Mouse (Mus musculus) hindbrain, embryonic 12.5 days (tissue): ENCODE data around the gene Atxn7l1. TPM values are rescaled to one million over a fixed set of nuclear protein-coding genes. Genes with fewer than 3 reads are reported as not detected.

Experiments used
- ATAC-seq: fragments of 200-750 bp; cut with Nextera tagmentation; 2 replicates; pipeline ENCODE4 v1.8.0; 2017; ENCODE audit warnings: moderate TSS enrichment; ENCODE audit not compliant: low FRiP score
- H3K27ac ChIP-seq: fragments of 300-500 bp; sonication (generic); 2 replicates; pipeline ENCODE4 v1.5.1; 2016; ENCODE audit warnings: mild to moderate bottlenecking
- H3K27me3 ChIP-seq: fragments of 300-500 bp; sonication (generic); 2 replicates; pipeline ENCODE4 v1.6.1; 2016; ENCODE audit warnings: mild to moderate bottlenecking
- H3K36me3 ChIP-seq: fragments of 300-500 bp; sonication (generic); 2 replicates; pipeline ENCODE4 v1.6.1; 2016; ENCODE audit warnings: mild to moderate bottlenecking
- H3K4me1 ChIP-seq: fragments of 300-500 bp; sonication (generic); 2 replicates; pipeline ENCODE4 v1.6.1; 2016
- H3K4me2 ChIP-seq: fragments of 300-500 bp; sonication (generic); replicated peaks from 2 replicates; pipeline ENCODE4 v1.6.1; 2016; ENCODE audit warnings: mild to moderate bottlenecking
- H3K4me3 ChIP-seq: fragments of 300-500 bp; sonication (generic); 2 replicates; pipeline ENCODE4 v1.5.1; 2016; ENCODE audit warnings: mild to moderate bottlenecking
- H3K9ac ChIP-seq: fragments of 300-500 bp; sonication (generic); 2 replicates; pipeline ENCODE4 v1.6.1; 2016; ENCODE audit warnings: mild to moderate bottlenecking, moderate library complexity
- H3K9me3 ChIP-seq: fragments of 300-500 bp; sonication (generic); replicated peaks from 2 replicates; pipeline ENCODE4 v1.6.1; 2016; ENCODE audit warnings: mild to moderate bottlenecking
- WGBS: fragments of 180-500 bp; shearing (Covaris S2); methylation state at CpG from one replicate; pipeline ENCODE4 v1.1.7; 2016; 5-methylcytosine and 5-hydroxymethylcytosine counted together
- polyA plus RNA-seq: library from polyadenylated mRNA; unstranded; fragments of >200 nt; fragmentation: Nextera tagmentation; extraction: Ambion mirVana; gene quantifications from 2 replicates; pipeline ENCODE4 v1.2.1, GENCODE M21; 2016

The Atxn7l1 gene
- polyA plus RNA-seq, 1 experiment from 2014 or later, result 18.4 TPM

- Histone ChIP-seq H3K36me3 (no peaks in the 10 kb centered on the region), H3K4me2 (no peak overlapping the region), H3K4me3 (no peak overlapping the region), H3K27ac (peak overlapping the region; percentile 66), H3K9me3 (no peaks in the 10 kb centered on the region), H3K27me3 (no peaks in the 10 kb centered on the region), H3K4me1 (peaks cover 42% of the 10 kb centered on the region), H3K9ac (no peak overlapping the region)
- ATAC-seq, result 0 out of 2 replicates have a peak, but pooled peaks have one; percentile 2
- WGBS, result 81% methylated on average over 5 of the region's 5 CpGs
Measured at GRCm38 (mm10) chr12:33220081-33220480, 72.6 kb downstream of the Atxn7l1 start.

GRCm38 (mm10) chr12:33220509-33221051 is 73.1 kb downstream of the Atxn7l1 start:
- H3K27me3 ChIP-seq, result no peaks in the 10 kb centered on the region
- no peak overlapping the region for H3K9ac ChIP-seq
- 59% methylated on average over 11 of the region's 11 CpGs for WGBS
- peak; percentile 59 for ATAC-seq
- H3K27ac ChIP-seq, result peak overlapping the region; percentile 66
- no peaks in the 10 kb centered on the region for H3K36me3 ChIP-seq
- H3K4me2 ChIP-seq, result no peak overlapping the region
- H3K4me3 ChIP-seq, result no peak overlapping the region
- H3K4me1 ChIP-seq, result peaks cover 46% of the 10 kb centered on the region
- no peaks in the 10 kb centered on the region for H3K9me3 ChIP-seq

DNA sequence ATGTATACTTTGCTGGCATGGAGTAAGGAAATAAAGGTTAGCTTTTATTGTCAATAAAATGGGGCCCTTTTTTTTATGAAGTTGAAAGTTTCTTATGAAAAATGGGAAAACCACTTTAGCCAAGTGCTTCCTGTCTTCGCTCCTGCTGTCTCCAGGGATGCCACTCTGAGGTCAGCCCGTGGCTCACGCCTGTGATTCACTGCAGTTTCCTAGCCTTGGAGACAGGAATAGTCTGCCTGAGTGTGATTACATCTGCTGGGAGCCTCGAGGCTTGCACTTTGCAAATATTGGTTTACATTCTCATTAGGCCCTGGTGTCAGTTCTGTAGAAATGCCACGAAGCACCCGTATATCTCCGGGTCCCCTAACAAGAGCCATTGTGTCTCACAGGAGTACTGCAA is 74.7 kb downstream of the Atxn7l1 start:
- H3K4me2 ChIP-seq, result no peak overlapping the region
- no peaks in the 10 kb centered on the region for H3K27me3 ChIP-seq
- no peak overlapping the region for H3K4me3 ChIP-seq
- no peak for ATAC-seq
- WGBS, result 67% methylated on average over 7 of the region's 7 CpGs
- H3K27ac ChIP-seq, result no peak overlapping the region
- H3K4me1 ChIP-seq, result peaks cover 52% of the 10 kb centered on the region
- H3K9ac ChIP-seq, result no peak overlapping the region
- H3K36me3 ChIP-seq, result no peaks in the 10 kb centered on the region
- no peaks in the 10 kb centered on the region for H3K9me3 ChIP-seq

GRCm38 (mm10) chr12:33225117-33225541 is 77.6 kb downstream of the Atxn7l1 start:
- Histone ChIP-seq H3K27ac (peak overlapping the region; percentile 60), H3K9ac (no peak overlapping the region), H3K4me2 (0 out of 2 replicates have a peak overlapping the region, but pooled peaks have one; percentile 1), H3K36me3 (no peaks in the 10 kb centered on the region), H3K9me3 (no peaks in the 10 kb centered on the region), H3K4me3 (no peak overlapping the region), H3K4me1 (peaks cover 44% of the 10 kb centered on the region), H3K27me3 (no peaks in the 10 kb centered on the region)
- 15% methylated on average over 11 of the region's 11 CpGs for WGBS
- peak; percentile 86 for ATAC-seq

DNA sequence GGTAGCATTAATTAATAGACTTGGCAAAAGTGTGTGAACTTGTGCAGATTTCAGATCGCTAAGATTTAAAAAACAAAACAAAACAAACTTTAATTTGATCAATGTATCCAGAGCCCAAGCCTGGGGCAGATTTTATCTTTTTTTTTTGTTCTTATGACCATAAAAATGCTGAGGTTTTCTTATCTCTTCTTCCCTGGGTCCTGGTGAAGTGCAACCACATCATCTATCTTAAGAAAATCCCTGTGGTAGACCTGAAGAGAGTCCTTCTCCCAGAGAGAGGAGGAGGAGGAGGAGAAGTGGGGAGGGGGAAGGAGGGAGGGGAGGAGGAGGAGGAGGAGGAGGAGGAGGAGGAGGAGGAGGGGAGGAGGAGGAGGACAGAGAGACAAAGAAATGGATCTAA is 78.5 kb downstream of the Atxn7l1 start:
- H3K27ac ChIP-seq, result no peak overlapping the region
- 90% methylated on average over 1 of the region's 1 CpGs for WGBS
- no peaks in the 10 kb centered on the region for H3K27me3 ChIP-seq

DNA sequence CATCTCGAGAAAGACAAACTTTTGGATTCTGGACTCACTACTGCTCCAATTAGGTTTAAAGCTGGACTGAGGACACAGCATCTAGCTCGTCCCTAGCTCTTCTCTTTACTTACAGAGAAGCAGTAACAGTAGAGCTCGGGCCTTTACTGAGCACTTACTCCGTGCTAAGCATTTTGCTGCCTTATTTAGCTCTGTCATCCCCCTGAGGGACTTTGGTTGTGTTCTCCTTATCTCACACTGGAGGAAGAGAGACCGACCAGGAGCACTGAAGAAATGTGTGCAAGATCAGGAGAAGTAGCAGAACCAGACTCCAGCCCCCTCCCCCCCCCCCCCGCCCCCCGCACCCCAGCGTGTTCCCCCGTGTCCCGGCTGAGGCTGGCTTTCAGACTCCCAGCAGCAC is 79.1 kb downstream of the Atxn7l1 start:
- no peak for ATAC-seq
- Histone ChIP-seq H3K27me3 (no peaks in the 10 kb centered on the region), H3K4me3 (no peak overlapping the region), H3K9ac (no peak overlapping the region), H3K4me2 (no peak overlapping the region), H3K4me1 (peaks cover 35% of the 10 kb centered on the region), H3K9me3 (no peaks in the 10 kb centered on the region), H3K36me3 (no peaks in the 10 kb centered on the region), H3K27ac (no peak overlapping the region)
- 71% methylated on average over 10 of the region's 10 CpGs for WGBS

More for the DNA sequence above, 78.5 kb downstream of the Atxn7l1 start:
- Histone ChIP-seq H3K36me3 (no peaks in the 10 kb centered on the region), H3K4me2 (no peak overlapping the region), H3K9ac (no peak overlapping the region), H3K4me1 (peaks cover 36% of the 10 kb centered on the region), H3K9me3 (no peaks in the 10 kb centered on the region), H3K4me3 (no peak overlapping the region)
- no peak for ATAC-seq

- no peak overlapping the region for H3K9ac ChIP-seq
- H3K4me1 ChIP-seq, result no peaks in the 10 kb centered on the region
- H3K9me3 ChIP-seq, result no peaks in the 10 kb centered on the region
- H3K36me3 ChIP-seq, result no peaks in the 10 kb centered on the region
- WGBS, result 85% methylated on average over 4 of the region's 4 CpGs
- no peak overlapping the region for H3K4me2 ChIP-seq
- H3K27ac ChIP-seq, result no peak overlapping the region
- no peak overlapping the region for H3K4me3 ChIP-seq
- no peak for ATAC-seq
- H3K27me3 ChIP-seq, result no peaks in the 10 kb centered on the region
Measured at GRCm38 (mm10) chr12:33235314-33235713, 87.8 kb downstream of the Atxn7l1 start.

DNA sequence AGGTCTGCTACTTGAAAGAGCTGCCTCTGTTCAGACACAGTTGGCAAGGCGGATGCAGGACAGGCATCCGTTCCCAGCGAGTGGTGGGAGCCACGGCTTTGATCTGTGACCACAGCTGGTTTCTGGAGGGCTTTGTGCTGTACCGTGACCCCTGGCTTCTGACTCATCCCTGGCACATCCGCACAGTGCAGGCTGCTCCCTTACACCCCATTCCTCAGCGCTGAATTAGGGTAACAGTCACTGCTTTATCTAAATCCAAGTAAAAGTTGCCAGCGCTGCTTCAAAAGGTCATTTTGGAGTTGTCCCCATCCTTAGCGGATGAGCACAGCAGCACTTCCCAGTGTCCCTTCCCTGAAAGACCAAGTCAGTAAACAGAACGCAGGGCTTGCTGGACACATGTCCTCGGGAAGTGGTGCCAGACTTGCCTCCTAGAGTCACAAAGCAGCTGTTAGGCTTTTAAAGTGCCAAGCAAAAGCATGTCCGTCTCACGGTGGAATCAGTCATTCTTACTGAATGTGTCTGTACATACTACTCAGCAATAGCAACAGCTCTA is 88.4 kb downstream of the Atxn7l1 start:
- no peak for ATAC-seq
- H3K4me2 ChIP-seq, result no peak overlapping the region
- 73% methylated on average over 13 of the region's 13 CpGs for WGBS
- H3K4me3 ChIP-seq, result no peak overlapping the region
- no peaks in the 10 kb centered on the region for H3K9me3 ChIP-seq
- H3K27ac ChIP-seq, result no peak overlapping the region
- no peaks in the 10 kb centered on the region for H3K36me3 ChIP-seq
- H3K4me1 ChIP-seq, result no peaks in the 10 kb centered on the region
- H3K27me3 ChIP-seq, result no peaks in the 10 kb centered on the region
- no peak overlapping the region for H3K9ac ChIP-seq

DNA sequence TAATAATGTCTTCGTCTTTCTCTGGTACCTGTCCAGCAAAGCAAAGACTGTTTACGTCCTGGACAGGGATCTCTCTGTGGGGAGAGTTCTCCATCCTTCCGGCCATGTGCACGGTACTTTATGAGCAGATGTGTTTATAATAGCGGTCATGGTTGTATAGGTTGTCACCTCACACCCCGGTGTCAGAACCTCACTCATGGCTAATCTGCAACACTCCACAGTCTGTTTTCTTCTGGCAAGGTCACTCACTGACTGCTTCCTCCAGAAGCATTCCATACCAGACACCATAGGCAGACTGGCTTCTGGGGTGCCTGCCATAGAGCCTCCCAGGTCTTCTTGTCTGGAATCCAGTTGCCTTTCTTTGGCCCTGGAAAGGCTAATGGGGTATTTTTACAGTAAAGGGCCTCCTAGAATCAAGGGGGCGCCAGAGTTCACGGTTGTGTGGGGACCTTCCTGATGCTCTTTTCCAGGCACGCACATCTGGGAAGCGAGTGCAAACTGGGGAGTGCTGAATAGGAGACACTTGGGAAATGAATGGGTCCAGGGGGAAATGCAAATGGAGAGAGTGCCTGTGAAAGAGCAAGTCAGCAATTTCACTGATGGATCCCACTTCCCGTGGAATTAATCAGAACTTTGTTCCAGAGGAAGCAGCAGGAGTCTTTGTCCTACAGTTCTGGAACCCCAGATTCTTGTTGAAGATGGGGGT is 89.0 kb downstream of the Atxn7l1 start:
- no peaks in the 10 kb centered on the region for H3K4me1 ChIP-seq
- H3K36me3 ChIP-seq, result no peaks in the 10 kb centered on the region
- H3K9ac ChIP-seq, result no peak overlapping the region
- no peak overlapping the region for H3K27ac ChIP-seq
- no peak overlapping the region for H3K4me2 ChIP-seq
- no peaks in the 10 kb centered on the region for H3K9me3 ChIP-seq
- 80% methylated on average over 11 of the region's 11 CpGs for whole genome bisulfite sequencing
- no peak for ATAC-seq
- no peak overlapping the region for H3K4me3 ChIP-seq
- H3K27me3 ChIP-seq, result no peaks in the 10 kb centered on the region

DNA sequence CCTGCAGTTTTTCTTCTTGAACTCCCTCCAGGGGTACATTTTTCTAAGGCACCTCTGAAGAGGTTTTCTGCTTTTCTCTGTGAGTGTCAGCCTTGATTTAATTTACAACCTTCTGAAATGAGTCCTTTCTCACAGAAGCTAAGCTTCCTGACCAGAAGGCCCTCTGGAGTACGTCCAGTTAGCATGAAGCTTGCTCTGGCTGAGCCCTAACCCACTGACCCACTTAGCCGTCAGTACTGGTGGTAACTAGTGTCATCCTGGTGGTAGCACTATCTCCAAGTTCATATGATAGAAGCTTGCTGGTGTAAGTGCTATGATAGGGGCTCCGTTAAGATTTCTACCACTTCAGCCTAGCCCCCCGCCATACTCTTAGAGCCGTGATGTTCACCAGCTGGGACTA is 89.6 kb downstream of the Atxn7l1 start:
- no peak overlapping the region for H3K27ac ChIP-seq
- no peaks in the 10 kb centered on the region for H3K27me3 ChIP-seq
- no peak overlapping the region for H3K9ac ChIP-seq
- no peak for ATAC-seq
- H3K9me3 ChIP-seq, result no peaks in the 10 kb centered on the region
- H3K4me1 ChIP-seq, result 0 out of 2 replicates have a peak, but pooled peaks cover 2% of the 10 kb centered on the region
- 92% methylated on average over 5 of the region's 5 CpGs for WGBS
- no peaks in the 10 kb centered on the region for H3K36me3 ChIP-seq
- no peak overlapping the region for H3K4me2 ChIP-seq
- no peak overlapping the region for H3K4me3 ChIP-seq

DNA sequence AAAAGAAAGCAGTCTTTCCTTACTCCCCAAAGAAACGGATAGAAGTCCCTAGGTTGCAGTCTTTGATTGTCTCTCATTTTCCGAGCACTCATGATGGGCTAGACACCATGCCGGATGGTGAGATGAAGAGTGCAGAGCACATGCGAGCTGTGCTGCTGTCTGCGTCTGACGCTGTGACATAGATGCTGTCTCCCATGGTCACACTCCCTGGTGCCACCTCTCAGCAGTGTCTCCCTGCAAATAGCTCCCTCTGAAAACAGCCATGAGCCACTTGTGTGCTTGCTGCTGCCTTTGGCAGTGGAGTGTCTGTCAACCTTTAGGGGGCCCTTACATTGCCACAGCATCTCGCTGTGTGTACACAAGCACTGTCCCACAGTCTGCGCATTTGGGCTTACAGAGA is 95.2 kb downstream of the Atxn7l1 start:
- Histone ChIP-seq H3K9ac (no peak overlapping the region), H3K4me1 (peaks cover 52% of the 10 kb centered on the region), H3K27me3 (no peaks in the 10 kb centered on the region), H3K36me3 (no peaks in the 10 kb centered on the region), H3K9me3 (no peaks in the 10 kb centered on the region), H3K4me3 (no peak overlapping the region), H3K27ac (no peak overlapping the region), H3K4me2 (no peak overlapping the region)
- no peak for ATAC-seq
- whole genome bisulfite sequencing, result 70% methylated on average over 8 of the region's 8 CpGs

DNA sequence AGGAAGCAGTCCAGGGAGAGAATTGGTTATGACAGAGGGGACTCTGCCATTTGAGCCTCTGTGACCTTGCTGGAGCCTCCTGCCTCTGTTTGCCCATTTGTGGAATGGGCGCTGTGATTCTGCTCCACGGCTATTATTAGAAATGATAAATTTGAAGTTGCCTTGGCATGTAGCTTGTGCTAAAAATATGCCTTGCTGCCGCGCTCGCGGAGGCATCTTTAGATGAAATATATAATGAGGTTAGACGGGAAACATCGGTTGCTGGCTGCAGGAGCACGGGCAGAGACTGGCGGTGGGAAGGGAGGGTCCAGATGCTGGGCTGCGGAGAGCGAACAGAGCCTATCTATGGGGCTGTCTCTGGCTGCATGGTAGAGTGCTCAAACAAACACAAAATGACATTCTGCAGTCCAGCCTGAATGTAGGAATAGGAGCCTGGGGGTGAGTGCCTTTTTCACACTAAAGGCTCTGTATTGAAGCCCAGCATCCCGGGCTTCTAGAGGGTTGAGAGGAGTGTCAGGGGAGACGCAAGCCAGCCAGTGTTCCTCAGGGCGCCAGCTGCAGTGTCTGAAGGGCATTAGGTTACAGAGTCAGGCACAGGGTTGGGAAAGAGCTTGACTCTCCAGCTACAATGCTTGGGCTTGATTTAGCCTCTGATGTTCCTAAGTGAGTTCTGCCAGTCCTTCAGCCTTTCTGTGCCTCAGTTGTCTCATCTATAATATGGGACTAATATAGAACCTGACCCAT is 96.8 kb downstream of the Atxn7l1 start:
- no peak overlapping the region for H3K4me3 ChIP-seq
- peaks cover 60% of the 10 kb centered on the region for H3K4me1 ChIP-seq
- H3K9ac ChIP-seq, result no peak overlapping the region
- H3K4me2 ChIP-seq, result no peak overlapping the region
- WGBS, result 63% methylated on average over 15 of the region's 15 CpGs
- H3K9me3 ChIP-seq, result no peaks in the 10 kb centered on the region
- no peaks in the 10 kb centered on the region for H3K27me3 ChIP-seq
- H3K36me3 ChIP-seq, result no peaks in the 10 kb centered on the region
- ATAC-seq, result peak; percentile 49; the same call in 1 of the 2 replicates
- H3K27ac ChIP-seq, result peak overlapping the region; percentile 23; the same call in 1 of the 2 replicates
